Mouse (Mus musculus) frontal cortex, postnatal 14 days (tissue): ENCODE measurements around the gene Fbxl13.

Experiments used
- DNase-seq, 2 experiments: peaks; one replicate each; pipeline ENCODE4 v3.0.0; 2022; ENCODE audit warnings: low spot score in 2 of 2

The Fbxl13 gene

DNA sequence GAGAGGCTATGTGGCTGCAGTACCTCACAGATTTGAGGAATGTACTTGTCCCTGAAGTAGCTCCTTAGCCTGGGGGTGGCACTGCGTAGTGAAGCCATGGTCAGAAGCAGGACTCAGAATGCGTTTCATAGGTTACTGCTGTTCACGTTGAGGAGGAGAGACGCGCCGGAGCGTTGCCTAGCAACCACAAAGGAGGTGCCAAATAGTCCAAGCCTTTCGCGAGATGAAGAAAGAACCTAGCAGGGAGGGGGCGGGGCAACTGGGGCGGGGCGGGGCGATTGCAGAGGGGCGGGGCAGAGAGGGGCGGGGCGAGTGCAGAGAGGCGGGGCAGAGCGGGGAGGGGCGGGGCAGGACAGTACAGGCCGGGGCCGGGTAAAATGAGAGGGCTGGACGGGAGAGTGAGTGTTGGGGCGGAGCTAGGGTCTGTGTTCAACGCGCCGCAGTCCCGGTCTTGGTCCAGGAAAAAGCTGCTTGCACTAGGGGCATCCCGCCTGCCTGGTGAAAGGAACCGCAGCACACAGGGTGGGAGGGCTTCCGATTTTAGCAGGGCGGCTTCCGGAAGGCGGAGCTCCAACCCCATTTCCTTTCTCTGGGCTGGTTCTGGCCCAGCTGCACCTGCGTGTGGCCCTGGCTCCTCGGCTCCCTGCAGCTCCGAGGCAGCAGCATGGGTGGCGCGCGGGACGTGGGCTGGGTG lies at the start of gene Fbxl13, which contains the start of gene Armc10:
Fbxl13 (minus strand) TSS at position 196 of the 694 bp plus-strand sequence.
Armc10 (plus strand) TSS at position 375 of the 694 bp plus-strand sequence.
- DNase-seq = peak; percentile 82 to 89

DNA sequence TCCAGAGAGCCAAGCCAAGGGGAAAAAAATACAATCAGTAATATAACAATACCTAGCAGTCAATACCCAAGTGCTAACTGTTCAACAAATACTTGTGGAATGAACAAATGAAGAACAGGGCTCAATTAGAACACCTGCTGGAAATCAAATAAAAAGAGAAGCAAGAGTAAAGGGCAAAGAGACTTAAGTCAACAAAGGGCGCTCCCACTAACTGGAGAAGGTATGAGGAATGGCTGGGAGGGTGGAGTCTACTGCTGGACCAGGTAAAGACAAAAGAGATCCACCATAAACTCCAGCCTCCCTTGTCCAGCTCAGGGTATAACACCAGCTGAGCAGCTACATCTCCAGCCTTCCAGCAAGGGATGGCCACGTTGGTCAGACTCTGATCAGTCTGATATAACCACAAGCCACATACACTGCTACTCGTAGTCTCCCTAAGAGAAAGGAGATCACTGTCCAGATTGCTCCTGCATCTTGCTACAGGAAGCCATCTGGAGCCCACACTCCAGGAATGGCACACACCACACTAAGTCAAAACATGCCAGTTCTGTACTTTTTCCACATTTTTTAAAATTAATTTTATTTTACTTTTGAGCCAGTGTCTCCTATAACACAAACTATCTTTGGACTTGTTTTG lies 49.5 kb upstream of the Fbxl13 start:
- no peak for DNase-seq

DNA sequence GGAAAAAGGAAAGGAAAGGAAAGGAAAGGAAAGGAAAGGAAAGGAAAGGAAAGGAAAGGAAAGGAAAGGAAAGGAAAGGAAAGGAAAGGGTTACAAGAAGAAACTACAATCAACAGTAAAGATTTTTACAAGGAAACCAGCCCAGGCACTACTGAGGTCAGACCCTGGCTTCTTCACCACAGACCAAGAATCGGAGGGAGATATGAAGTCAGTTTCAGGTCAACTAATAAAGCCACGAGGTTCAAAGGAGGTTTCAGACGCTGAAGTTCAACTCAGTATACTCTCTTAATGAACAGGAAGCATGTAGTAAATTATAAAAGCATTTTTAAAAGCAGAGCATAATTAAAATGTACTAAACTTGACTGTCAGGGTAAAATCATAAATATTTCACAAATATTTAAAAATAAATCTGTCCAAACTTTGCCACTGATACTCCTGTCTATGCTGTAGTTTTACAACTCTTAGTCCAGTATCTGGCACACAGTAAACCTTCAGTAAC lies 48.0 kb upstream of the Fbxl13 start:
- DNase-seq = no peak

DNA sequence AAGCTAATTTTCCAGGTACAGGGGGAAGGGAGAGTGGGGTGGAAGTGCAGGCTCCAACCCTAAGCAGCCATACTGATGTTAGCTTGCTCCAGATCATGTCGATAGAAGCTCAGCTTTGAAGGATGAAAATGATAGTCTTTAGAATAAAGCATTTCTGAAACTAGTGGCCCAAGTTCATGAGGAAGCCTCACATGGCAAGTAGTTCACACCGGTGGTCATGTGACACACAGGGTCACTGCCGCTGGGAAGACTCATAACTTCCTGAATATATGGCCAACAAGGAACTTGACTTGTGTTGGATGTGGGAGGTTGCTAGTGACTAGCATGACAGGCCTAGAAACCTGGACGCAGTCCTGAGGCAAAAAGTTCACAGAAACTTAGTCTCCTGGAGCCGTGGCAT lies 46.8 kb upstream of the Fbxl13 start:
- no peak for DNase-seq

- no peak for DNase-seq
These were observed 41.6 kb upstream of the Fbxl13 start for GRCm38 (mm10) chr5:21687042-21687441.

DNA sequence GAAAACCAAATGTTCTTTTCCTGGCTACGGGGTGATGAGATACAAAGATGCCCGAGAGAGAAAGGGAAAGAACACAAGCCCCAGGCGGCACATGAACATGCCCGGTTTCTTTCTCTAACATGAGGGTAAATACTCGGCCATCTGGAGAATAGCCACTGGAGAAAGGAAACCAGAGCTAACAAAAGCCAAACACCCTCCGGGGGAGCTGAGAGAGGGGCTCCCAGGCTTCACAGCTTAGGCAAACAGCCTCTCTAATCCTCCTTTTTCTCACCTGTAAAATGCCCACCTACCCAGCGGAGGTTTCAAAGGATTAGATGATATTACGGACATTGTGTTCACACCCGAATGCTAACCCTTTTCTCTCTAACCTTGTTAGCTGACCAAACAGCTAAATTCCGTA lies 39.6 kb upstream of the Fbxl13 start:
- DNase-seq = no peak

- no peak for DNase-seq
These were observed 38.4 kb upstream of the Fbxl13 start for GRCm38 (mm10) chr5:21683811-21684210.

DNA sequence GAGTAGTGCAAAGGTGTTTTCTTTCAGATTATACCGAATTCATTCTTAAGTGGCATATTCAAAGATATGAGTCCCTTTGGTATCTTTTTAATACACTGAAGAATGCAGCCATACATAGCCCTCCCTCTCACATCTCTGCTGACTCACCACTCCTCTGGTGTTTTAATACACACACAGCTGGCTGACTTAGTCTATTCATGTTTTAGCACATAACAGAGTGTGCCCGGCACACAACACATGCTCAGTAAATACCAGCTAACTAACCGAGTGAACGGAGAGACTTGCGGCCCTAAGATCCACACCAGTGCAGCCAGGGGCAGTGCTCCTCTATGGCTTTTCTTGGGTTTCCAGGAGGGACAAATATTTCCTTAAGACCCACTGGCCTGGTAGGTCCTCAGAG lies 35.5 kb upstream of the Fbxl13 start:
- DNase-seq = no peak

DNA sequence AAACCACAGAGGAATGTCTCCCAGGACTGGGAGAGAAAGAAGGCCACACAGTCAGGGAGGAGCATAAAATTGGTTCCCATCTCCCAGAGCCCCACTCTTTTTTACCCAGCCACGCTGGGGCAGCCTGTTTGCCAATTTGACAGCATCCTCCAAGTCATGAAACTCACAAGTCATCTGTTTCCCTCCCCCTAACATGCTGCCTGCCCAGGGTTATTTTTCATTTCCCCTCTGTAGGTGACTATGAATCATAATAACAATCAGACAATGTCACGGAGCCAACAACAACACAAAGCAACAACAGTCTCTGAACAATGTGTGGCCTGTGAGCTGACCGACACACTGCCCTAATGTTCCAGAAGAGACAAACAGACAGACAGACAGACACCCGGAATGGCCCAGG lies 34.6 kb upstream of the Fbxl13 start:
- DNase-seq = no peak

DNA sequence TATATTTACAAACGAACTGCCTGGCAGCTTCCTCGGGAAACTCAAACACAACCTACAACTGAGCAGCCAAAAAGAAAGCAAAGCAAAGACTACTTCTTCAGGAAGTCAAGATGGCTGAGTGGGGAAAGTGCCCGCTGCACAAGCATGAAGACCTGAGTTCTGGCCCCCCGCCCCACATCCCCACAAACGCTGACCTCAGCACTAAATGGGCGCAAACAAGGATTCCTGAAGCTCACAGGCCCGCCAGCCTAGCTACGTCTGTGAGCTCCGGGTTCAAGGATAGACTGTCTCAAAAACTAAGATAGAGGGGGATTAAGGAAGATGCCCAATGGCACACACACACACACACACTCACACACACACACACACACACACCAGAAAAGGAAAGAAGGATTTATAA lies 32.9 kb upstream of the Fbxl13 start:
- DNase-seq = no peak

- no peak for DNase-seq
These were observed 32.5 kb upstream of the Fbxl13 start for GRCm38 (mm10) chr5:21677939-21678338.

DNA sequence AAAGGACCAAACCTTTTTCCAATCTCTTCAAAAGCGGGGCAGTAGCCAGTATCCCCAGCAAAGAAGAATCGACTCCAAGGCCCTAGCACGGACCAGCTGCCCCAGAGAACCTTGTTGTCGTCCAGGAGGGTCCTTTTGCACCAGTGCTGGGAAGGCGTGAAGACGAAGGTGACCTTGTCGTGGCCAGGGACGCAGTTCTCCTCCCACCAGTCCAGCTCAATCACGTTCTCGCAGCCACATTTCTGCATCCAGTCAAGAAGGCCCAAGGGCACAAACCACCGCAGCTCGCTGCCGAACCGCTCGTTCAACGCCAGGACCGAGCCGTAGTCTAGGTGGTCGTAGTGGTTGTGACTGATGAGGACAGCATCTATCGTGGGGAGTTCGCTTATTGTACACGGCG lies 30.1 kb upstream of the Fbxl13 start:
- no peak for DNase-seq

DNA sequence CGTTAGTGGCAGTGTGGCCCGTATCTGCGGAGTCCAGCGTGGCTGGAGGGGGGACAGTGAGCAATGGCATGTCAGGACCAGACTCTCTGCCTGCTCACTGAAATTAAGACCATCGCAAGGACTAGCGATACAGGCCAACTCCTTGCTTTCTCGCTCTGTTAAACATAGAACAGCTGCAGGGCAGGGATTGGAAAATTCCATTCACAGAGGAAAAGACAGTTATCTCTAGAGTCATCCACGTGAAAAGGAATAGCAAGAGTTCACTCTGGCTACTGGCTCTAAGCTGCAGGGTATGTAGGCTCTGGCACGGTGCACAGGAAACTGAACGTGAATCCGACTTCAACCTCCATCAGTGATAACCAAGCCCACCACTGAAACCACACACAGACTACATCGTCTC lies 29.6 kb upstream of the Fbxl13 start:
- no peak for DNase-seq

GRCm38 (mm10) chr5:21673742-21674141 lies 28.3 kb upstream of the Fbxl13 start:
- no peak for DNase-seq

GRCm38 (mm10) chr5:21672812-21673635 lies 27.6 kb upstream of the Fbxl13 start:
- no peak for DNase-seq

DNA sequence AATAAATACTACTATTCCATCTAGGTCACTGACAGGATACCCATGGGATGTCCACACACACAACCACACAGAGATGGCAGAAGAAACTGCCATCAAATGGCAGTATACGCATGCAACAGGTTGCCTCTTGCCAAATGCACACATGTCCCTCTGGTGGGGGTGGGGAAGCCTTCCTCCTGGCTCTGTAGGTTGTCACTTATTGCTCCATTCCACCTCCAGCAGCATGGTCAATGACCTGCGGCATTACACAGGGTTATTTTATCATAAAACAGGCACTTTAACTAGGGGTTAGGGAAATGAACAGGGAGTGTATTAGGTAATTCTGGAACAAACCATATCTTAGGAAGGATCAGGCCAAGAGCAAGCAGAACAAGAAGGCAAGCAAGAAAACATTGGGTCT lies 23.9 kb upstream of the Fbxl13 start:
- no peak for DNase-seq

DNA sequence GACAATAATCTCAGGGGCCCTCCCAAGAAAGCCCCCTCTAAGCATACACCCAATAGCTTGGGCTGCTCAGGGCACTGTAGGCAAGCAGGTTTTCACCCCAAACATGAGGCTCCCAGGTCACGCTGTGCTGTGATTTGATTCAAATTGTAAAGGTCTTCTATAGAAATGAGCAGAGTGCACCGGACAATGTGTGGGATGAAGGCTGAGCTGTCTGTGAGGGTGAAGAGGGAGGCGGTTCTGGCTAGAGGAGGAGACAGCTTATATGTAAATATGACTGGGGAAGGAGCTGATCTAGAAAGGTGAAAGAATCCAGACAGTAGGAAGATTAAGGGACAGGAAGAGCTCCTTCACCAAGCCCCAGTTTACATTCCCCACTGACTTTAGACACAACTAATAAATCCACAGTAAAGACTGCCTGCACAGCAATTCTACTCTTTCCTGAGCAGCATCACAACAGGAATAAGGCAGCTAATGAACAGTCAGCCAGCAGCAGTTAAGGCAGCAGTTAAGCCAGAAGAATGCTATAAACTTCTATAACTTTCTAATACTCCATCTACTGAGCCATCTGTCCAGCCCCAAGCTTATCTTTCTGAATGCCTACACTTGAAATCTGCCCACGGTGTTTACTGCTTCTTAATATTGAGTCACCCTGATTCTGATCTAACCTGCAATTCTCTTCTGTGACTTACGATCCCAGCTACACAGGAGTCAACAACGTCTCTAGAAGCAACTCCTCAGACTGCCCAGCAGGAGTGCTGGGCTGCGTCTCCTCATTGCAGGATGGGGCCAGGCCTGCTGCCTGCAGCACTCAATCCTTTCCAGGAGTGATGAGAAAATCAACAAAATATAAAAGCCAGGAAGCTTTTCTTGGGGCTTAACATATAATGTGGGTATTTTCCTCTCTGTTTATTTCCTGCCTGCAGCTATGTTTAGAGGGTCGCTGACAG lies 22.0 kb upstream of the Fbxl13 start:
- DNase-seq = no peak

- DNase-seq = no peak
These were observed 17.6 kb upstream of the Fbxl13 start for GRCm38 (mm10) chr5:21663081-21663480.

DNA sequence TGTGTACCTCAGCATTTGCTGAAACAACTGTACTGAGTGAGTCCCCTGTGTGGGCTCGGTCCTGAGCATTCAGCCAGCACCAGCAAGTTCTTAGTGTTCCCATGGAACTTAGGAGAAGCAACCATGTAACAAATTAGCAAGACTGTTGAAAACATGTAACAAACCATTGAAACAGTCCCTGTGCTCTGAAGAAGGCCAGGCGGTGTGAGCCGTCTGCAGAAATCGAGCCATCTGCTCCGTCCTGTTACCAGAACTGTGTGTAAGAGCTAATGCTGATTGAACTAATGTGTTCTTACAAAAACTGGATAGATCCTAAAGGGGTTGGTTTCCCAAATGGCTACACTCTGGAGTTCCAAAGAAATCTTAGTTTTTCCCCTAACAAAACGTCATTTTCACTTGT lies 15.4 kb upstream of the Fbxl13 start:
- no peak for DNase-seq

GRCm38 (mm10) chr5:21658623-21659395 lies 13.4 kb upstream of the Fbxl13 start:
- DNase-seq = peak; percentile 56 to 79

- no peak for DNase-seq
These were observed 12.6 kb upstream of the Fbxl13 start for GRCm38 (mm10) chr5:21658038-21658437.
